Mouse (Mus musculus) embryo, embryonic 11.5 days (tissue): ENCODE data around the gene Psors1c2.
A peak's percentile ranks its signal among the peaks of the same experiment; 100 is the strongest.

ENCODE experiments used
- DNase-seq: peaks from one replicate; pipeline ENCODE4 v3.0.0-alpha.2; 2012; ENCODE audit warnings: low read depth, low spot score

Psors1c2 gene

DNA sequence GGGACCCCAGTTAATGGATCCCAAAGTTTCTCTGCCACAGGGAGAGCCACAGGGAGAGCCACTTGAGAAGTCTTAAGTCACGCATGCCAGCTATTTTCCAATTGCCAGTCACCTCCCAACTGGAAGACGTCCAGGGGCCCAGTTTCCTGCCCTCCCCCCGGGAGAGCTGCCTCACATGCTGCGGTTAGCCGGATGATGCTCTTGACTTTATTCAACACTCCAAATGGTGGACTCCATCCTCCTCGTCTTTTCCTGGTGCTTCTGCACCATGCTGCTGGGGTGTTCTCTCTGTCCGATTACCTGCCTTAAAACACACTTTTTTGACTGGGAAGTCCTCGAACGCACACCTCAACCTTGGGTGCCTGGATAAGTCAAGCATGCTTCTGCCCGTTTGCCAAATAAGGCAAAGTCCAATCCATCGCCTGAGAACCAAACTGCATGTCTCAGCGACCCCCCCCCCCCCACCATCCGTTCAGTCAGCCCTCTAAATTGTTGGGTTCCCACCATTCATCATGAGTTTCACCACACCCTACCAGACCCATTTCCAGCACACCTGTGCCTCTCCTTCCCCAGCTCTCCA, 23.3 kb downstream of the Psors1c2 start:
- no peak for DNase-seq

- peak; percentile 23 for DNase-seq
These were observed 23.8 kb downstream of the Psors1c2 start for GRCm38 (mm10) chr17:35556812-35557211.

DNA sequence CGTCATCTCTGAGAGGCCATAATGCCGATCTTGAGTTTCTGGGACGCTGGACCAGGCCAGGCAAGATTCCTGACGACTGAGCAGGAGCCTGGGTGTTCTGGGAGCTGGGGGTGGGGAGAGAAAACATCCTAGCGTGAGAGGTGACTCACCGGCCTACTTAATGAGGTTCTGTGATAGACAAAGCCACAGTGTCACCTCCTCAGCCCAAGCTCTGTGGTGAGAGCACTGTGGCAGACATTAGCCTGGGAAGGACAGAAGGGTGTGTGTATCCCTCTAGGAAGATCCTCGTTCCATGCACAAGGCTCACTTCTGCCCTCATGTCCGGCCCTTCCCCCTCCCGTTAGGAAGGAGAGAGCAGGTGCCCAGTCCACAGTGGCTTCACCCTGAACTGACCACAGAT, 24.4 kb downstream of the Psors1c2 start:
- DNase-seq, result no peak

GRCm38 (mm10) chr17:35558216-35558615, 25.2 kb downstream of the Psors1c2 start:
- no peak for DNase-seq

- DNase-seq, result no peak
These were observed 34.1 kb downstream of the Psors1c2 start, which contains the start of gene 2300002M23Rik for GRCm38 (mm10) chr17:35567150-35567549. Gene 2300002M23Rik, plus strand, starts transcription at chr17:35567450.

GRCm38 (mm10) chr17:35567767-35568166, 34.8 kb downstream of the Psors1c2 start:
- no peak for DNase-seq

DNA sequence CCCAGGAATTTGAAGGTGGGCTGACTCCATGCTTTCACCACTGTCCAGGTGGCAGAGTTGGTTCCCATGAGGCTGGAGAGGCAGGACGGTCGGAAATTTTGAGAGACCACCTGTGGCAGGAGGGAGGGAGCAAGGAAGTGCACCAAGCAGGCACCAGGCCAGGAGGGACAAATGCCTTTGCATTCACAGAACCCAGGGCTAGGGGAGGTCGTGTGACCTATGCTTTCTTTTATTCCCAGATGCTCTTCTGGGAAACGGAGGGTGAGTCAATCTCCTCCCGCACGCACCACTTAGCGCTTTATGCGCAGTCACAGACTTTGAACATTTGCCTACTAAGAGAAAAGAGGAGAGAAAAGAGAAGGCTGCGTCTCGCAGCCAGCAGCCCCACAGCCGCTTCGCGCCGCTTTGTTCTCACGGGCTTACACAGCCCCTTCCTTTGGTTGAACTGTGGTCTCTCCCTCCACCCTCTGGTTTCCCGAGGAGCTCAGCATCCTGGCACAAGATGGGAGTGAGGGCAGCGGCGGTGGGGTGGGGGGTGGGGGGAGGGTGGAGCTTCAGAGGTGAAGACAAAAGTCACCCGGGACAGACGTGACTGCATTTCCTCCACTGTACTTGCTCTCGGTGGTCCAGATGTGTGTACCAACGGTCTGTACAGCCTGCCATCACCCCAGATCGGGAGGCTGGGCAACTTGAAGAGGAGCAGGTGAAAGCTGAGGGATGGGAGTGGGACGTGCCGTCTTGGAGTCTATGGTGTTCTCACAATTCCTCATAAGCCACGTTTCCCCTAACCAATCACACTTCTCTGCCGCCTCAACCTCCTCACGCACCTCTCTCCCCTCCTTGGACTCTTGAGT, 36.3 kb downstream of the Psors1c2 start:
- no peak for DNase-seq

GRCm38 (mm10) chr17:35570836-35571235, 37.8 kb downstream of the Psors1c2 start:
- no peak for DNase-seq

GRCm38 (mm10) chr17:35571477-35571876, 38.5 kb downstream of the Psors1c2 start:
- no peak for DNase-seq

DNA sequence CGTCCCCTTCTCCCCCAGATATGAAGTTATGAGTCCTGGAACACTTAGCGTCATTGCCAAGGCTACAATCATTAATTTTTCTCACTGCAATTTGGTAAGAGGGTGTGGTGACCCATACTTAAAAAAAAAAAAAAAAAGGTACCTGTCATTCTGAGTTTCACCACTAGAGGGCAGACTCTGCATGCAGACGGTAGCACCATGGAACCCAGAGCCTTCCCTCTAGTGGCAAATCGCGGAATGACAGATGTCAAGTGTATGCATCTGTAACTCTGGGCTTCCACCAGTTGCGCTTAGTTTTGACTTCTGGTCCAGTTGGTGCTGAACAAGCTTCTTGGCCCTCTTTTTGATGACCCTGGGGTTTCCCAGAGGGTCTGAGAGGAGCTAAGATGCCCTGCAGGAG, 45.2 kb downstream of the Psors1c2 start:
- DNase-seq, result peak; percentile 77

DNA sequence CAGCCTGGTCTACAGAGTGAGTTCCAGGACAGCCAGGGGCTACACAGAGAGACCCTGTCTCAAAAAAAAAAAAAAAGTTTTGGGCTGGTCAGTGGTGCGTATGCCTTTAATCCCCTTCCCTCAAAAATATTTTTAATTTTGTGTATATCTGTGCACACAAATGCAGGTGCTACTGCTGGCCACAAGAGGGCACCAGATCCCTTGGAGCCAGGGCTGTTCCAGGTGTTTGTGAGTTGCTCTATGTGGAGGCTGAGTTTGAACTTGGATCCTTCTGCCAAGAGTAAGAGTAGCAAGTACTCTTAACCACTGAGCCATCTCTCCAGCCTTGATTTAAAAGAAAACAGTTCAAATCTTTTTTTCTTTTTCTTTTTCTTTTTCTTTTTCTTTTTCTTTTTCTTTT, 49.9 kb downstream of the Psors1c2 start:
- no peak for DNase-seq
